Mouse (Mus musculus) lung, embryonic 14.5 days (tissue): ENCODE data around the gene Sox6. TPM values are rescaled to one million over a fixed set of nuclear protein-coding genes. Genes with fewer than 3 reads are reported as not detected.

Source experiments
- ATAC-seq: fragments of 200-750 bp; cut with Nextera tagmentation; 2 replicates; pipeline ENCODE4 v1.8.0; 2017; ENCODE audit warnings: mild to moderate bottlenecking, moderate TSS enrichment, moderate library complexity; ENCODE audit not compliant: insufficient read depth
- DNase-seq: peaks from one replicate; pipeline ENCODE4 v3.0.0-alpha.2; 2015
- H3K27ac ChIP-seq: fragments of 300-500 bp; sonication (generic); 2 replicates; pipeline ENCODE4 v1.5.1; 2014; ENCODE audit warnings: low read depth, mild to moderate bottlenecking, moderate library complexity
- H3K27me3 ChIP-seq: fragments of 300-500 bp; sonication (generic); 2 replicates; pipeline ENCODE4 v1.6.1; 2014; ENCODE audit warnings: low read length, control low read depth; ENCODE audit not compliant: insufficient read depth
- H3K36me3 ChIP-seq: fragments of 300-500 bp; sonication (generic); 2 replicates; pipeline ENCODE4 v1.6.1; 2014; ENCODE audit warnings: control low read depth; ENCODE audit not compliant: insufficient read depth
- H3K4me1 ChIP-seq: fragments of 300-500 bp; sonication (generic); 2 replicates; pipeline ENCODE4 v1.6.1; 2014; ENCODE audit warnings: antibody characterized with exemption, control low read depth; ENCODE audit not compliant: insufficient read depth
- H3K4me2 ChIP-seq: fragments of 300-500 bp; sonication (generic); 2 replicates; pipeline ENCODE4 v1.6.1; 2014; ENCODE audit warnings: mild to moderate bottlenecking
- H3K4me3 ChIP-seq: fragments of 300-500 bp; sonication (generic); 2 replicates; pipeline ENCODE4 v1.5.1; 2014; ENCODE audit warnings: low read depth, low read length
- H3K9ac ChIP-seq: fragments of 300-500 bp; sonication (generic); 2 replicates; pipeline ENCODE4 v1.6.1; 2014
- H3K9me3 ChIP-seq: fragments of 300-500 bp; sonication (generic); 2 replicates; pipeline ENCODE4 v1.6.1; 2016; ENCODE audit warnings: low read depth, low read length, control low read depth
- CTCF ChIP-seq: IDR thresholded peaks from 2 replicates; pipeline ENCODE4 v1.5.1; 2016; ENCODE audit warnings: antibody characterized with exemption, low read depth
- WGBS: fragments of 180-500 bp; shearing (Covaris S2); extraction: QIAGEN DNeasy Blood & Tissue Kit; methylation state at CpG from one replicate; pipeline ENCODE4 v1.1.7; 2014; 5-methylcytosine and 5-hydroxymethylcytosine counted together
- polyA plus RNA-seq: library from polyadenylated mRNA; unstranded; fragments of >200 nt; fragmentation: Nextera tagmentation; extraction: Ambion mirVana; gene quantifications from 2 replicates; pipeline ENCODE4 v1.2.1, GENCODE M21; 2014

The Sox6 gene
- polyA plus RNA-seq, 1 experiment from 2014 or later: 22.0 TPM

- ATAC-seq: no peak
- Histone ChIP-seq H3K27me3 (no peaks in the 10 kb centered on the region), H3K36me3 (no peaks in the 10 kb centered on the region), H3K4me3 (no peak overlapping the region), H3K4me1 (no peaks in the 10 kb centered on the region), H3K27ac (no peak overlapping the region), H3K9me3 (no peaks in the 10 kb centered on the region), H3K9ac (no peak overlapping the region), H3K4me2 (no peak overlapping the region)
- DNase-seq: no peak
- 73% methylated on average over 9 of the region's 9 CpGs for WGBS
- no peak for TF ChIP-seq CTCF
These were observed 564.5 kb downstream of the Sox6 start for GRCm38 (mm10) chr7:115474115-115474514.

- H3K4me2 ChIP-seq: no peak overlapping the region
- no peaks in the 10 kb centered on the region for H3K9me3 ChIP-seq
- no peaks in the 10 kb centered on the region for H3K27me3 ChIP-seq
- TF ChIP-seq CTCF: no peak
- H3K4me1 ChIP-seq: no peaks in the 10 kb centered on the region
- no peaks in the 10 kb centered on the region for H3K36me3 ChIP-seq
- ATAC-seq (no peak), DNase-seq (no peak)
- H3K27ac ChIP-seq: no peak overlapping the region
- H3K4me3 ChIP-seq: no peak overlapping the region
- H3K9ac ChIP-seq: no peak overlapping the region
- WGBS: 64% methylated on average over 3 of the region's 3 CpGs
These were observed 565.7 kb downstream of the Sox6 start for GRCm38 (mm10) chr7:115472850-115473249.

GRCm38 (mm10) chr7:115471521-115471920 lies 567.1 kb downstream of the Sox6 start:
- TF ChIP-seq CTCF: no peak
- no peak overlapping the region for H3K4me3 ChIP-seq
- no peak overlapping the region for H3K9ac ChIP-seq
- H3K36me3 ChIP-seq: no peaks in the 10 kb centered on the region
- ATAC-seq (no peak), DNase-seq (peak; percentile 50)
- no peak overlapping the region for H3K4me2 ChIP-seq
- no peaks in the 10 kb centered on the region for H3K4me1 ChIP-seq
- WGBS: 57% methylated on average over 3 of the region's 3 CpGs
- H3K27ac ChIP-seq: no peak overlapping the region
- no peaks in the 10 kb centered on the region for H3K9me3 ChIP-seq
- H3K27me3 ChIP-seq: no peaks in the 10 kb centered on the region

GRCm38 (mm10) chr7:115466811-115467210 lies 571.8 kb downstream of the Sox6 start:
- Histone ChIP-seq H3K27me3 (no peaks in the 10 kb centered on the region), H3K27ac (no peak overlapping the region), H3K9ac (no peak overlapping the region), H3K4me3 (no peak overlapping the region), H3K4me2 (no peak overlapping the region), H3K36me3 (no peaks in the 10 kb centered on the region), H3K9me3 (no peaks in the 10 kb centered on the region; the same call in 1 of the 2 replicates), H3K4me1 (0 out of 2 replicates have a peak, but pooled peaks cover 3% of the 10 kb centered on the region)
- DNase-seq: peak; percentile 51
- no peak for TF ChIP-seq CTCF
- ATAC-seq: no peak
- WGBS: 46% methylated on average over 6 of the region's 6 CpGs

GRCm38 (mm10) chr7:115463367-115463766 lies 575.2 kb downstream of the Sox6 start:
- Histone ChIP-seq H3K4me1 (0 out of 2 replicates have a peak, but pooled peaks cover 3% of the 10 kb centered on the region), H3K4me3 (no peak overlapping the region)
- no peak for ATAC-seq

GRCm38 (mm10) chr7:115462276-115462675 lies 576.3 kb downstream of the Sox6 start:
- Histone ChIP-seq H3K4me1 (0 out of 2 replicates have a peak, but pooled peaks cover 3% of the 10 kb centered on the region), H3K4me3 (no peak overlapping the region), H3K9ac (no peak overlapping the region), H3K4me2 (no peak overlapping the region), H3K27me3 (no peaks in the 10 kb centered on the region), H3K9me3 (no peaks in the 10 kb centered on the region; the same call in 1 of the 2 replicates), H3K27ac (no peak overlapping the region), H3K36me3 (no peaks in the 10 kb centered on the region)
- no peak for TF ChIP-seq CTCF
- DNase-seq (peak; percentile 39), ATAC-seq (no peak)
- WGBS: 9% methylated on average over 4 of the region's 4 CpGs

More at GRCm38 (mm10) chr7:115463367-115463766, 575.2 kb downstream of the Sox6 start:
- Histone ChIP-seq H3K4me2 (no peak overlapping the region), H3K27ac (no peak overlapping the region), H3K27me3 (no peaks in the 10 kb centered on the region), H3K36me3 (no peaks in the 10 kb centered on the region), H3K9me3 (no peaks in the 10 kb centered on the region; the same call in 1 of the 2 replicates), H3K9ac (no peak overlapping the region)
- no peak for DNase-seq
- WGBS: 76% methylated on average over 2 of the region's 2 CpGs
- TF ChIP-seq CTCF: no peak

- no peak for TF ChIP-seq CTCF
- Histone ChIP-seq H3K4me2 (no peak overlapping the region), H3K27ac (no peak overlapping the region), H3K9ac (no peak overlapping the region), H3K4me1 (peaks cover 6% of the 10 kb centered on the region; the same call in 1 of the 2 replicates), H3K4me3 (no peak overlapping the region), H3K36me3 (no peaks in the 10 kb centered on the region), H3K9me3 (no peaks in the 10 kb centered on the region), H3K27me3 (no peaks in the 10 kb centered on the region)
- WGBS: 53% methylated on average over 5 of the region's 5 CpGs
- DNase-seq: no peak
- no peak for ATAC-seq
These were observed 583.6 kb downstream of the Sox6 start for GRCm38 (mm10) chr7:115454988-115455387.
